Comparison of ENCODE assay signal across 36 mouse cellular contexts in the genomic region with DNA sequence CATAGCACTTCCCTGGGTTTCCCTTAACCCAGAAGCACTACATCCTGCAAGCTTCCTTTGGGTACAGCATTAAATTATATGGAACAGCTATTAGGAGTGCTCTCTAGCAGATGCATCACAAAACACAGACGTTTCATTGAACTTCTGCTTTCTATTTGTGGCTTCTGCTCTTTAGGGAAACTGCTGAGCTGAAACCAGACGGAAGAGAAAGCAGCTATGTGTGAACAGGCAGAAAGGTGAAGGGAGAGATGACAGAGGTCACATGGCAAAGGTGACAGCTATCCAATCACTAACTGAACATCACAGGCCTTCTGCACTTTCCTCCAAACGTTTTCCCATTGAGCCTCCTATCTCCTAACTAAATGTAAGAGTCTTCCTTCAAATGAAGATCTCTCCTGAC. TPM values are rescaled to one million over a fixed set of nuclear protein-coding genes. Genes with fewer than 3 reads are reported as not detected.
A peak's percentile ranks its signal among the peaks of the same experiment; 100 is the strongest.
DNase-seq lines count a peak whose midpoint lies in the region; ATAC-seq and TF ChIP-seq lines count a peak whose summit lies in the region.
"Had no signal": no experiment of that assay in that cellular context is flagged by ENCODE, and none has a peak within 500 bp of the region (broad histone marks: within the 10 kb centered on the region; RNA-seq: fewer than 3 reads in every experiment).

No protein-coding gene starts in this region.

- H3K4me2 ChIP-seq in intestine, embryonic 16.5 days (ENCODE audit: low read depth, low read length): no peak overlapping the region
- H3K4me2 ChIP-seq: hindbrain, embryonic 13.5 days; liver, embryonic 12.5 days; midbrain, embryonic 12.5 days; neural tube, embryonic 13.5 days had no signal

- H3K4me1 ChIP-seq in bone marrow macrophage, adult 2 months (ENCODE audit: control insufficient read depth, insufficient read depth, low read length): peaks cover 42% of the 10 kb centered on the region
- H3K4me1 ChIP-seq in intestine, embryonic 16.5 days (ENCODE audit: control insufficient read depth, insufficient read depth, low read length): no peaks in the 10 kb centered on the region
- H3K4me1 ChIP-seq: hindbrain, embryonic 13.5 days; liver, embryonic 12.5 days; midbrain, embryonic 12.5 days; neural tube, embryonic 13.5 days had no signal

- TF ChIP-seq CTCF in bone marrow macrophage, adult 2 months (IDR thresholded peaks at IDR 0.05; ENCODE audit: low read depth, low read length): no peak

- no peak for TF ChIP-seq POLR2A in bone marrow macrophage, adult 2 months (IDR thresholded peaks at IDR 0.05; ENCODE audit: borderline replicate concordance, low read depth, low read length)

- peak; percentile 85 for ATAC-seq in megakaryocyte, adult 5-6 weeks (ENCODE audit: poor library complexity, severe bottlenecking)
- no peak for ATAC-seq in activated CD4-positive, CD25-positive, alpha-beta regulatory T cell, adult 4 months
- no peak for ATAC-seq in intestine, embryonic 16.5 days
- ATAC-seq: forebrain, embryonic 16.5 days; liver, embryonic 12.5 days; liver, postnatal 0 days had no signal

- 36% methylated on average over 3 of the region's 3 CpGs for WGBS in intestine, embryonic 16.5 days

- H3K9ac ChIP-seq in intestine, embryonic 16.5 days (ENCODE audit: low read depth, low read length): no peak overlapping the region
- H3K9ac ChIP-seq: hindbrain, embryonic 13.5 days; liver, embryonic 12.5 days; liver, postnatal 0 days; midbrain, embryonic 12.5 days; neural tube, embryonic 13.5 days had no signal

- H3K27ac ChIP-seq in bone marrow macrophage, adult 2 months (ENCODE audit: insufficient read depth, low read depth, low read length): peak overlapping the region; percentile 70
- no peak overlapping the region for H3K27ac ChIP-seq in intestine, embryonic 16.5 days (ENCODE audit: low read length)
- H3K27ac ChIP-seq: hindbrain, embryonic 13.5 days; layer of hippocampus, adult 2 months; liver, embryonic 12.5 days; midbrain, embryonic 12.5 days; neural tube, embryonic 13.5 days had no signal

- DNase-seq in heart, adult 11 months: peak; percentile 88
- DNase-seq in heart, postnatal 25 days (ENCODE audit: low spot score): no peak
- peak; percentile 80 for DNase-seq in splenic B cell, adult 2 months (ENCODE audit: low read depth, low spot score)
- DNase-seq in thymus, postnatal 10 days (ENCODE audit: low spot score in 2 of 2): no peak
- DNase-seq: adrenal gland, adult 2 months; cerebellum, adult 11 months; cerebellum, adult 9-11 months; heart, postnatal 14 days; kidney, adult 2 months; kidney, postnatal 36 days; left cerebral cortex, postnatal 4 days; liver, postnatal 0 days; thymus, postnatal 25 days had no signal

- H3K9me3 ChIP-seq in intestine, embryonic 16.5 days (ENCODE audit: control insufficient read depth, low read length): no peaks in the 10 kb centered on the region
- H3K9me3 ChIP-seq: hindbrain, embryonic 13.5 days; liver, embryonic 12.5 days; midbrain, embryonic 12.5 days; neural tube, embryonic 13.5 days had no signal

- H3K36me3 ChIP-seq in splenic B cell, adult 2 months (ENCODE audit: control insufficient read depth, insufficient read depth, low read length, poor library complexity, severe bottlenecking): no peaks in the 10 kb centered on the region
- no peaks in the 10 kb centered on the region for H3K36me3 ChIP-seq in intestine, embryonic 16.5 days (ENCODE audit: control insufficient read depth, insufficient read depth, low read length)
- H3K36me3 ChIP-seq: liver, embryonic 12.5 days; midbrain, embryonic 12.5 days had no signal

- H3K4me3 ChIP-seq in bone marrow macrophage, adult 2 months (ENCODE audit: insufficient read depth, low read length): no peak overlapping the region
- no peak overlapping the region for H3K4me3 ChIP-seq in intestine, embryonic 16.5 days (ENCODE audit: low read length)
- H3K4me3 ChIP-seq: erythroblast, embryonic 14.5 days; hindbrain, embryonic 13.5 days; layer of hippocampus, adult 2 months; liver, embryonic 12.5 days; midbrain, embryonic 12.5 days; neural tube, embryonic 13.5 days had no signal

- intact Hi-C loops in heart, postnatal 25 days (cut with DNase I): no loop called here

- no peaks in the 10 kb centered on the region; the same call in 1 of the 2 replicates for H3K27me3 ChIP-seq in splenic B cell, adult 2 months (ENCODE audit: control insufficient read depth, insufficient read depth, low read length, poor library complexity, severe bottlenecking)
- H3K27me3 ChIP-seq in intestine, embryonic 16.5 days (replicated peaks; ENCODE audit: control insufficient read depth, insufficient read depth, low read length): no peaks in the 10 kb centered on the region
- H3K27me3 ChIP-seq: hindbrain, embryonic 13.5 days; liver, embryonic 12.5 days; midbrain, embryonic 12.5 days; neural tube, embryonic 13.5 days had no signal

RNA-seq across cellular contexts. Expression of a gene that starts 14.8 kb away (rescaled TPM):
- total RNA-seq in heart, postnatal 25 days (2021): not detected
- polyA plus RNA-seq in bone marrow macrophage, adult 2 months (2012; ENCODE audit: insufficient read depth, insufficient read length, missing spikeins): not detected in 2 replicates
- total RNA-seq in megakaryocyte, adult 5-6 weeks (2015): not detected in 2 replicates
- not detected in 2 replicates for total RNA-seq in megakaryocyte, adult 5-6 weeks (2017)
- polyA plus RNA-seq in activated CD4-positive, CD25-positive, alpha-beta regulatory T cell, adult 4 months (2017; shearing (Covaris generic)): not detected
- polyA plus RNA-seq in intestine, embryonic 16.5 days (2015; fragmentation: Nextera tagmentation; extraction: Ambion mirVana): not detected in 2 replicates
- total RNA-seq: adrenal gland, adult 2 months; gastrocnemius, adult 8-10 months; gastrocnemius, postnatal 4 days; heart, postnatal 14 days; layer of hippocampus, adult 2 months; layer of hippocampus, postnatal 25 days; left cerebral cortex, adult 8-10 months; left cerebral cortex, postnatal 4 days; midbrain, postnatal 0 days had no signal
- polyA plus RNA-seq: adrenal gland, adult 2 months; embryonic facial prominence, embryonic 14.5 days; erythroblast, embryonic 14.5 days; forebrain, embryonic 11.5 days; forebrain, embryonic 16.5 days; heart, embryonic 14.5 days; hindbrain, embryonic 13.5 days; kidney, adult 2 months; kidney, embryonic 16.5 days; limb, embryonic 14.5 days; liver, embryonic 12.5 days; liver, postnatal 0 days; lung, embryonic 16.5 days; midbrain, embryonic 12.5 days; midbrain, postnatal 0 days; neural tube, embryonic 13.5 days; stomach, embryonic 16.5 days had no signal

RNA-seq across cellular contexts. Expression of a gene that starts 15.7 kb away (rescaled TPM):
- under 1 TPM; 0.50 to 0.57 TPM for total RNA-seq in heart, postnatal 25 days (2021)
- polyA plus RNA-seq in bone marrow macrophage, adult 2 months (2012; ENCODE audit: insufficient read depth, insufficient read length, missing spikeins): not detected in 2 replicates
- total RNA-seq in megakaryocyte, adult 5-6 weeks (2015): not detected in 2 replicates
- 0.55 TPM in 1 of 2 replicates, not detected in the other for total RNA-seq in megakaryocyte, adult 5-6 weeks (2017)
- polyA plus RNA-seq in activated CD4-positive, CD25-positive, alpha-beta regulatory T cell, adult 4 months (2017; shearing (Covaris generic)): not detected
- polyA plus RNA-seq in intestine, embryonic 16.5 days (2015; fragmentation: Nextera tagmentation; extraction: Ambion mirVana): 0.62 and 1.4 TPM in 2 replicates

RNA-seq across cellular contexts. Expression of a gene that starts 16.3 kb away (rescaled TPM):
- 10 to 100 TPM; 67.0 to 74.9 TPM for total RNA-seq in heart, postnatal 25 days (2021)
- 60.5 and 64.8 TPM in 2 replicates for polyA plus RNA-seq in bone marrow macrophage, adult 2 months (2012; ENCODE audit: insufficient read depth, insufficient read length, missing spikeins)
- total RNA-seq in megakaryocyte, adult 5-6 weeks (2015): 56.7 and 61.1 TPM in 2 replicates
- 83.8 and 85.5 TPM in 2 replicates for total RNA-seq in megakaryocyte, adult 5-6 weeks (2017)
- polyA plus RNA-seq in activated CD4-positive, CD25-positive, alpha-beta regulatory T cell, adult 4 months (2017; shearing (Covaris generic)): 10 to 100 TPM; 31.9 to 33.2 TPM
- polyA plus RNA-seq in intestine, embryonic 16.5 days (2015; fragmentation: Nextera tagmentation; extraction: Ambion mirVana): 63.4 and 69.9 TPM in 2 replicates

RNA-seq across cellular contexts. Expression of a gene that starts 22.2 kb away (rescaled TPM):
- total RNA-seq in heart, postnatal 25 days (2021): not detected
- polyA plus RNA-seq in bone marrow macrophage, adult 2 months (2012; ENCODE audit: insufficient read depth, insufficient read length, missing spikeins): not detected in 2 replicates
- total RNA-seq in megakaryocyte, adult 5-6 weeks (2015): not detected in 2 replicates
- not detected in 2 replicates for total RNA-seq in megakaryocyte, adult 5-6 weeks (2017)
- polyA plus RNA-seq in activated CD4-positive, CD25-positive, alpha-beta regulatory T cell, adult 4 months (2017; shearing (Covaris generic)): not detected
- polyA plus RNA-seq in intestine, embryonic 16.5 days (2015; fragmentation: Nextera tagmentation; extraction: Ambion mirVana): not detected in 2 replicates
- total RNA-seq: adrenal gland, adult 2 months; gastrocnemius, adult 8-10 months; gastrocnemius, postnatal 4 days; heart, postnatal 14 days; layer of hippocampus, adult 2 months; layer of hippocampus, postnatal 25 days; left cerebral cortex, adult 8-10 months; left cerebral cortex, postnatal 4 days; midbrain, postnatal 0 days had no signal
- polyA plus RNA-seq: adrenal gland, adult 2 months; embryonic facial prominence, embryonic 14.5 days; erythroblast, embryonic 14.5 days; forebrain, embryonic 11.5 days; forebrain, embryonic 16.5 days; heart, embryonic 14.5 days; hindbrain, embryonic 13.5 days; kidney, adult 2 months; kidney, embryonic 16.5 days; limb, embryonic 14.5 days; liver, embryonic 12.5 days; liver, postnatal 0 days; lung, embryonic 16.5 days; midbrain, embryonic 12.5 days; midbrain, postnatal 0 days; neural tube, embryonic 13.5 days; stomach, embryonic 16.5 days had no signal

RNA-seq across cellular contexts. Expression of a gene that starts 29.2 kb away (rescaled TPM):
- total RNA-seq in heart, postnatal 25 days (2021): not detected
- not detected in 2 replicates for polyA plus RNA-seq in bone marrow macrophage, adult 2 months (2012; ENCODE audit: insufficient read depth, insufficient read length, missing spikeins)
- total RNA-seq in megakaryocyte, adult 5-6 weeks (2015): not detected in 2 replicates
- total RNA-seq in megakaryocyte, adult 5-6 weeks (2017): not detected in 2 replicates
- polyA plus RNA-seq in activated CD4-positive, CD25-positive, alpha-beta regulatory T cell, adult 4 months (2017; shearing (Covaris generic)): not detected
- not detected in 2 replicates for polyA plus RNA-seq in intestine, embryonic 16.5 days (2015; fragmentation: Nextera tagmentation; extraction: Ambion mirVana)
- total RNA-seq: adrenal gland, adult 2 months; gastrocnemius, adult 8-10 months; gastrocnemius, postnatal 4 days; heart, postnatal 14 days; layer of hippocampus, adult 2 months; layer of hippocampus, postnatal 25 days; left cerebral cortex, adult 8-10 months; left cerebral cortex, postnatal 4 days; midbrain, postnatal 0 days had no signal
- polyA plus RNA-seq: adrenal gland, adult 2 months; embryonic facial prominence, embryonic 14.5 days; erythroblast, embryonic 14.5 days; forebrain, embryonic 11.5 days; forebrain, embryonic 16.5 days; heart, embryonic 14.5 days; hindbrain, embryonic 13.5 days; kidney, adult 2 months; kidney, embryonic 16.5 days; limb, embryonic 14.5 days; liver, embryonic 12.5 days; liver, postnatal 0 days; lung, embryonic 16.5 days; midbrain, embryonic 12.5 days; midbrain, postnatal 0 days; neural tube, embryonic 13.5 days; stomach, embryonic 16.5 days had no signal

Comparison
In these comparisons a context has a peak if more than half of its experiments do, and no peak if none do; other contexts are left out.
1. DNase-seq: peak in heart, adult 11 months (single experiment) and splenic B cell, adult 2 months (single experiment); none in heart, postnatal 25 days (single experiment) and thymus, postnatal 10 days (0 of 2).